In genomic region chr19:6289696-6290238, GRCm38 (mm10) we compare ENCODE assay signal across 17 mouse cellular contexts. TPM values are rescaled to one million over a fixed set of nuclear protein-coding genes. Genes with fewer than 3 reads are reported as not detected.
A peak's percentile ranks its signal among the peaks of the same experiment; 100 is the strongest.
DNase-seq lines count a peak whose midpoint lies in the region; ATAC-seq and TF ChIP-seq lines count a peak whose summit lies in the region.
"Had no signal": no experiment of that assay in that cellular context is flagged by ENCODE, and none has a peak within 500 bp of the region (broad histone marks: within the 10 kb centered on the region; RNA-seq: fewer than 3 reads in every experiment).

No protein-coding gene starts in this region.

- no peak overlapping the region for H3K4me2 ChIP-seq in limb, embryonic 12.5 days
- H3K4me2 ChIP-seq in liver, embryonic 15.5 days = no peak overlapping the region
- H3K4me2 ChIP-seq: hindbrain, embryonic 13.5 days had no signal

- H3K27me3 ChIP-seq in limb, embryonic 12.5 days = no peaks in the 10 kb centered on the region
- no peaks in the 10 kb centered on the region for H3K27me3 ChIP-seq in limb, embryonic 10.5 days (ENCODE audit: low read depth, poor library complexity, severe bottlenecking)
- H3K27me3 ChIP-seq in G1E (ENCODE audit: insufficient read depth, low read length) = no peaks in the 10 kb centered on the region
- H3K27me3 ChIP-seq in liver, embryonic 15.5 days = no peaks in the 10 kb centered on the region
- H3K27me3 ChIP-seq: hindbrain, embryonic 13.5 days had no signal

- peak overlapping the region; percentile 88 for H3K27ac ChIP-seq in gastrocnemius, adult 2 months
- no peak overlapping the region for H3K27ac ChIP-seq in limb, embryonic 12.5 days
- no peak overlapping the region for H3K27ac ChIP-seq in limb, embryonic 10.5 days
- peak overlapping the region; percentile 31; the same call in 1 of the 2 replicates for H3K27ac ChIP-seq in liver, embryonic 15.5 days (replicated peaks)
- H3K27ac ChIP-seq: hindbrain, embryonic 13.5 days had no signal

- H3K9ac ChIP-seq in limb, embryonic 12.5 days (replicated peaks) = 0 out of 2 replicates have a peak overlapping the region, but pooled peaks have one; percentile 14
- H3K9ac ChIP-seq in liver, embryonic 15.5 days = peak overlapping the region; percentile 28; the same call in 1 of the 2 replicates
- H3K9ac ChIP-seq: hindbrain, embryonic 13.5 days had no signal

- TF ChIP-seq CTCF in gastrocnemius, adult 2 months (IDR thresholded peaks at IDR 0.05) = no peak
- TF ChIP-seq CTCF in G1E (IDR thresholded peaks at IDR 0.05; ENCODE audit: low read depth, low read length) = no peak

- H3K36me3 ChIP-seq in limb, embryonic 12.5 days = peaks cover 92% of the 10 kb centered on the region
- peaks cover 92% of the 10 kb centered on the region for H3K36me3 ChIP-seq in limb, embryonic 10.5 days
- H3K36me3 ChIP-seq in G1E (replicated peaks) = peaks cover 92% of the 10 kb centered on the region
- peaks cover 62% of the 10 kb centered on the region for H3K36me3 ChIP-seq in liver, embryonic 15.5 days (replicated peaks)

- H3K4me3 ChIP-seq in gastrocnemius, adult 2 months = peak overlapping the region; percentile 36; the same call in 1 of the 2 replicates
- no peak overlapping the region for H3K4me3 ChIP-seq in limb, embryonic 12.5 days (replicated peaks)
- no peak overlapping the region for H3K4me3 ChIP-seq in limb, embryonic 10.5 days
- peak overlapping the region; percentile 13; the same call in 1 of the 2 replicates for H3K4me3 ChIP-seq in G1E (ENCODE audit: low read depth, low read length)
- no peak overlapping the region for H3K4me3 ChIP-seq in liver, embryonic 15.5 days (replicated peaks)
- H3K4me3 ChIP-seq: erythroblast, embryonic 14.5 days; hindbrain, embryonic 13.5 days had no signal

- WGBS in limb, embryonic 12.5 days = 89% methylated on average over 14 of the region's 14 CpGs
- 92% methylated on average over 14 of the region's 14 CpGs for WGBS in limb, embryonic 10.5 days
- WGBS in liver, embryonic 15.5 days (ENCODE audit: insufficient replicate concordance) = 75% methylated on average over 14 of the region's 14 CpGs

- DNase-seq in gastrocnemius, adult 2 months = no peak
- DNase-seq in gastrocnemius, postnatal 14 days = no peak
- no peak for DNase-seq in limb, embryonic 10.5 days (ENCODE audit: low spot score)
- DNase-seq in G1E (ENCODE audit: low spot score) = no peak
- DNase-seq in layer of hippocampus, adult 9-11 months = no peak
- no peak for DNase-seq in left cerebral cortex, adult 8-10 months (ENCODE audit: low spot score in 2 of 2)
- DNase-seq: kidney, adult 18-20 months; kidney, postnatal 14 days; layer of hippocampus, postnatal 36 days; right cerebral cortex, adult 18-20 months; thymus, adult 18-20 months had no signal

- no peaks in the 10 kb centered on the region for H3K9me3 ChIP-seq in limb, embryonic 12.5 days
- H3K9me3 ChIP-seq in limb, embryonic 10.5 days (replicated peaks) = no peaks in the 10 kb centered on the region
- no peaks in the 10 kb centered on the region for H3K9me3 ChIP-seq in G1E (replicated peaks)
- no peaks in the 10 kb centered on the region for H3K9me3 ChIP-seq in liver, embryonic 15.5 days (replicated peaks)
- H3K9me3 ChIP-seq: hindbrain, embryonic 13.5 days had no signal

- no peak for ATAC-seq in limb, embryonic 12.5 days (ENCODE audit: insufficient number of reproducible peaks, insufficient read depth, low FRiP score, low TSS enrichment, low read depth)
- no peak for ATAC-seq in G1E (ENCODE audit: extremely low read depth, insufficient number of reproducible peaks, low FRiP score, poor library complexity, severe bottlenecking)
- no peak for ATAC-seq in liver, embryonic 15.5 days (ENCODE audit: insufficient read depth)
- ATAC-seq: forebrain, embryonic 14.5 days; midbrain, embryonic 16.5 days had no signal

- peaks cover 11% of the 10 kb centered on the region for H3K4me1 ChIP-seq in limb, embryonic 12.5 days (replicated peaks)
- H3K4me1 ChIP-seq in limb, embryonic 10.5 days = peaks cover 11% of the 10 kb centered on the region; the same call in 1 of the 2 replicates
- peaks cover 92% of the 10 kb centered on the region for H3K4me1 ChIP-seq in G1E (ENCODE audit: insufficient read depth, low read depth, low read length)
- H3K4me1 ChIP-seq in liver, embryonic 15.5 days (replicated peaks) = peaks cover 86% of the 10 kb centered on the region

- intact Hi-C loops in gastrocnemius, adult 2 months (cut with DNase I) = no loop called here
- intact Hi-C loops in gastrocnemius, postnatal 14 days (cut with DNase I; ENCODE audit: low total_unique reads) = no loop called here

RNA-seq across cellular contexts. Expression of gene Ehd1, which starts 13.2 kb away (rescaled TPM):
- total RNA-seq in gastrocnemius, adult 2 months (2021) = 10 to 100 TPM; 28.4 to 32.3 TPM
- 10 to 100 TPM; 40.5 to 50.8 TPM for total RNA-seq in gastrocnemius, postnatal 14 days (2021)
- polyA plus RNA-seq in limb, embryonic 12.5 days (2016; fragmentation: Nextera tagmentation; extraction: Ambion mirVana) = 71.5 and 71.6 TPM in 2 replicates
- polyA plus RNA-seq in limb, embryonic 10.5 days (2016; fragmentation: Nextera tagmentation; extraction: Ambion mirVana) = 72.5 and 74.9 TPM in 2 replicates
- total RNA-seq in G1E (2014; fragmentation: Nextera tagmentation) (18.0 and 18.7 TPM in 2 replicates), G1E (2017) (22.0 and 23.3 TPM in 2 replicates)
- polyA plus RNA-seq in G1E (2012) = 132 and 135 TPM in 2 replicates
- 64.0 and 69.3 TPM in 2 replicates for polyA plus RNA-seq in liver, embryonic 15.5 days (2015; fragmentation: Nextera tagmentation; extraction: Ambion mirVana)
- 10 to 100 TPM; 31.0 to 36.8 (median 35.8) TPM for total RNA-seq in left cerebral cortex, adult 8-10 months (2022)

RNA-seq across cellular contexts. Expression of gene Cdc42bpg, which starts 16.5 kb away (rescaled TPM):
- 1 to 10 TPM; 6.0 to 6.4 TPM for total RNA-seq in gastrocnemius, adult 2 months (2021)
- 1 to 10 TPM; 3.4 to 3.9 TPM for total RNA-seq in gastrocnemius, postnatal 14 days (2021)
- polyA plus RNA-seq in limb, embryonic 12.5 days (2016; fragmentation: Nextera tagmentation; extraction: Ambion mirVana) = 0.69 and 0.96 TPM in 2 replicates
- polyA plus RNA-seq in limb, embryonic 10.5 days (2016; fragmentation: Nextera tagmentation; extraction: Ambion mirVana) = 0.15 and 0.38 TPM in 2 replicates
- total RNA-seq in G1E (2014; fragmentation: Nextera tagmentation) (5.0 and 7.6 TPM in 2 replicates), G1E (2017) (2.0 and 2.4 TPM in 2 replicates)
- 14.1 and 15.4 TPM in 2 replicates for polyA plus RNA-seq in G1E (2012)
- polyA plus RNA-seq in liver, embryonic 15.5 days (2015; fragmentation: Nextera tagmentation; extraction: Ambion mirVana) = 0.21 and 0.38 TPM in 2 replicates
- 1 to 10 TPM; 5.4 to 7.4 (median 5.5) TPM for total RNA-seq in left cerebral cortex, adult 8-10 months (2022)

RNA-seq across cellular contexts. Expression of gene Men1, which starts 45.0 kb away (rescaled TPM):
- 1 to 10 TPM; 7.0 to 7.8 TPM for total RNA-seq in gastrocnemius, adult 2 months (2021)
- 10 to 100 TPM; 10.1 to 11.4 TPM for total RNA-seq in gastrocnemius, postnatal 14 days (2021)
- polyA plus RNA-seq in limb, embryonic 12.5 days (2016; fragmentation: Nextera tagmentation; extraction: Ambion mirVana) = 103 and 107 TPM in 2 replicates
- 118 and 120 TPM in 2 replicates for polyA plus RNA-seq in limb, embryonic 10.5 days (2016; fragmentation: Nextera tagmentation; extraction: Ambion mirVana)
- total RNA-seq in G1E (2014; fragmentation: Nextera tagmentation) (51.0 and 53.9 TPM in 2 replicates), G1E (2017) (28.8 and 30.9 TPM in 2 replicates)
- polyA plus RNA-seq in G1E (2012) = 146 and 213 TPM in 2 replicates
- polyA plus RNA-seq in liver, embryonic 15.5 days (2015; fragmentation: Nextera tagmentation; extraction: Ambion mirVana) = 25.1 and 25.4 TPM in 2 replicates
- 10 to 100 TPM; 58.9 to 66.9 (median 62.6) TPM for total RNA-seq in left cerebral cortex, adult 8-10 months (2022)

RNA-seq across cellular contexts. Expression of gene Atg2a, which starts 48.3 kb away (rescaled TPM):
- total RNA-seq in gastrocnemius, adult 2 months (2021) = 10 to 100 TPM; 18.4 to 19.0 TPM
- 10 to 100 TPM; 12.7 to 14.6 TPM for total RNA-seq in gastrocnemius, postnatal 14 days (2021)
- 11.1 and 11.2 TPM in 2 replicates for polyA plus RNA-seq in limb, embryonic 12.5 days (2016; fragmentation: Nextera tagmentation; extraction: Ambion mirVana)
- polyA plus RNA-seq in limb, embryonic 10.5 days (2016; fragmentation: Nextera tagmentation; extraction: Ambion mirVana) = 11.4 and 13.0 TPM in 2 replicates
- total RNA-seq in G1E (2014; fragmentation: Nextera tagmentation) (18.4 and 31.8 TPM in 2 replicates), G1E (2017) (7.0 and 9.4 TPM in 2 replicates)
- polyA plus RNA-seq in G1E (2012) = 44.4 and 45.0 TPM in 2 replicates
- polyA plus RNA-seq in liver, embryonic 15.5 days (2015; fragmentation: Nextera tagmentation; extraction: Ambion mirVana) = 4.7 and 5.8 TPM in 2 replicates
- total RNA-seq in left cerebral cortex, adult 8-10 months (2022) = 10 to 100 TPM; 31.8 to 35.7 (median 35.4) TPM

RNA-seq across cellular contexts. Expression of gene Map4k2, which starts 51.2 kb away (rescaled TPM):
- total RNA-seq in gastrocnemius, adult 2 months (2021) = 10 to 100 TPM; 13.1 to 14.2 TPM
- total RNA-seq in gastrocnemius, postnatal 14 days (2021) = 10 to 100 TPM in 1 of 2 experiments, 1 to 10 TPM in 1; 9.5 to 14.4 TPM
- polyA plus RNA-seq in limb, embryonic 12.5 days (2016; fragmentation: Nextera tagmentation; extraction: Ambion mirVana) = 13.5 and 13.6 TPM in 2 replicates
- polyA plus RNA-seq in limb, embryonic 10.5 days (2016; fragmentation: Nextera tagmentation; extraction: Ambion mirVana) = 10.4 and 15.2 TPM in 2 replicates
- total RNA-seq in G1E (2014; fragmentation: Nextera tagmentation) (13.3 and 13.4 TPM in 2 replicates), G1E (2017) (13.2 and 19.4 TPM in 2 replicates)
- polyA plus RNA-seq in G1E (2012) = 19.3 and 26.6 TPM in 2 replicates
- 7.7 and 9.1 TPM in 2 replicates for polyA plus RNA-seq in liver, embryonic 15.5 days (2015; fragmentation: Nextera tagmentation; extraction: Ambion mirVana)
- total RNA-seq in left cerebral cortex, adult 8-10 months (2022) = 100 to 1,000 TPM in 2 of 4 experiments, 10 to 100 TPM in 2; 91.7 to 111 (median 101) TPM

Comparison
In these comparisons a context has a peak if more than half of its experiments do, and no peak if none do; other contexts are left out.
1. H3K27ac ChIP-seq: peak in gastrocnemius, adult 2 months (single experiment) and liver, embryonic 15.5 days (single experiment); none in limb, embryonic 12.5 days (single experiment) and limb, embryonic 10.5 days (single experiment).
2. H3K4me3 ChIP-seq: peak in gastrocnemius, adult 2 months (single experiment) and G1E (single experiment); none in limb, embryonic 12.5 days (single experiment), limb, embryonic 10.5 days (single experiment) and liver, embryonic 15.5 days (single experiment).